Mouse (Mus musculus) lung, adult 2 months (tissue): ENCODE measurements around the gene Ankrd27. TPM values are rescaled to one million over a fixed set of nuclear protein-coding genes. Genes with fewer than 3 reads are reported as not detected.

Experiments used
- DNase-seq: peaks from one replicate; pipeline ENCODE4 v3.0.0; 2022
- H3K4me1 ChIP-seq: fragments of 200-500 bp; 2 replicates; pipeline ENCODE4 v1.6.1; 2011; ENCODE audit warnings: low read length; ENCODE audit not compliant: control insufficient read depth, insufficient read depth
- H3K4me3 ChIP-seq: fragments of 200-500 bp; replicated peaks from 2 replicates; pipeline ENCODE3; 2011; ENCODE audit warnings: low read depth, mild to moderate bottlenecking, control low read depth, low read length; ENCODE audit errors: extremely low read depth
- CTCF ChIP-seq: fragments of 200-500 bp; IDR thresholded peaks from 2 replicates; pipeline ENCODE4 v1.5.1; 2011; ENCODE audit warnings: mild to moderate bottlenecking, low read length, control low read depth; ENCODE audit not compliant: insufficient read depth
- POLR2A ChIP-seq: fragments of 200-500 bp; IDR thresholded peaks from 2 replicates; pipeline ENCODE4 v1.6.1; 2011; ENCODE audit warnings: low read depth, mild to moderate bottlenecking, control low read depth, low read length, borderline replicate concordance; ENCODE audit errors: extremely low read depth
- WGBS: fragments of 180-500 bp; shearing (Covaris S2); methylation state at CpG from one replicate; pipeline ENCODE4 v1.1.7; 2018; 5-methylcytosine and 5-hydroxymethylcytosine counted together
- polyA plus RNA-seq: library from polyadenylated mRNA; depleted of rRNA; stranded (reverse); fragments of >200 nt; gene quantifications from 2 replicates; pipeline ENCODE4 v1.2.3, GENCODE M21; 2012

Ankrd27 gene
- polyA plus RNA-seq, 1 experiment: 28.7 TPM

DNA sequence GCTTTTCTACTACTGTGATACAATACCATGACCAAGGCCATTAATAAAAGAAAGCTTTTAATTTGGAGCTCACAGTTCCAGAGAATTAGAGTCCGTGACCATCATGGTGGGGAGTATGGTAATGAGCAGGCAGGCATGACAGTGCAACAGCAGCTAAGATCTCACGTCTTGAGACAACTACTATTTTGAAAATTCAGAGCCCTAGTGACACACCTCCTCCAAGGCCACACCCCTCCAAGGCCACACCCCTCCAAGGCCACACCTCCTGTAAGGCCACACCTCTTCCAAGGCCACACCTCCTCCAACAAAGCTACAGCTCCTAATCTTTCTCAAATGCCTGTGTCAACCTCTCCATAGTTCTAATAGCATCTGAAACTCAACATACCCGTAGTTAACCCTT, 63.0 kb downstream of the Ankrd27 start:
- TF ChIP-seq POLR2A (no peak), CTCF (no peak)
- DNase-seq: peak; percentile 26
- WGBS: 34% methylated on average over 3 of the region's 3 CpGs
- Histone ChIP-seq H3K4me1 (no peaks in the 10 kb centered on the region), H3K4me3 (no peak overlapping the region)

DNA sequence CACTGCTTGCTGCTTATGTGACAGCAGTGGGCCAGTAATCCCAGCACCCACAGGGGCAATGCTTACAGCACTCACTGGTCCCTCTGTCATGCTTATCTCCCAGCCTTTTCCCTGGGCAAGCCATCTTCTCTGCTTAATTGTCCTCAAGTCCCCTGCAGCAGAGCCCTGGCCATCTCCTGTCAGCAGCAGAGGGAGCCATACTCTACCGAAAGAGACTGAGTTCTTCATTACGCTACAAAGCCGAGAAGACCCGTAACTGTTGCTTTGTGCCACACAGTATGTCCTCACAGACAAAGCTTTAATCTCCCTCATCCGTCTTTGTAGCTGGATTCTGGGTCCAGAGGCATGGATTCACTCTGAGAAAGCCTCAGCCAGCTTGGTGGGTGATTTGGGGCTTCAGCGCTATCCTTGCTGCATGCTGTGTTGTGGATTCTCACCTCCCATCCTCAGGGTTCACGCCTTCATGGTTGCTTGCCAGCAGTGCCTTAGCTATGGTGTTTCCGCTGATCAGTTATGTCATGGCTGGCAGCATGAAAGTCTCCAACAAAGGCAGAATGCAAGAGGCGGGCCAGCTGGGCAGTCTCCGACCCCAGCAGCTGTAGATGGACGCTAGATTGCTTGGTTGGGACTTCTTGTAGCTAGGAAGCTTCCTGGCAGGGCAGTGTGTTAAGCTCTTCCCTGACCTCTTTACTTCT, 64.8 kb downstream of the Ankrd27 start:
- no peaks in the 10 kb centered on the region for H3K4me1 ChIP-seq
- TF ChIP-seq POLR2A (no peak), CTCF (no peak)
- WGBS: 64% methylated on average over 11 of the region's 11 CpGs
- no peak overlapping the region for H3K4me3 ChIP-seq
- DNase-seq: no peak

DNA sequence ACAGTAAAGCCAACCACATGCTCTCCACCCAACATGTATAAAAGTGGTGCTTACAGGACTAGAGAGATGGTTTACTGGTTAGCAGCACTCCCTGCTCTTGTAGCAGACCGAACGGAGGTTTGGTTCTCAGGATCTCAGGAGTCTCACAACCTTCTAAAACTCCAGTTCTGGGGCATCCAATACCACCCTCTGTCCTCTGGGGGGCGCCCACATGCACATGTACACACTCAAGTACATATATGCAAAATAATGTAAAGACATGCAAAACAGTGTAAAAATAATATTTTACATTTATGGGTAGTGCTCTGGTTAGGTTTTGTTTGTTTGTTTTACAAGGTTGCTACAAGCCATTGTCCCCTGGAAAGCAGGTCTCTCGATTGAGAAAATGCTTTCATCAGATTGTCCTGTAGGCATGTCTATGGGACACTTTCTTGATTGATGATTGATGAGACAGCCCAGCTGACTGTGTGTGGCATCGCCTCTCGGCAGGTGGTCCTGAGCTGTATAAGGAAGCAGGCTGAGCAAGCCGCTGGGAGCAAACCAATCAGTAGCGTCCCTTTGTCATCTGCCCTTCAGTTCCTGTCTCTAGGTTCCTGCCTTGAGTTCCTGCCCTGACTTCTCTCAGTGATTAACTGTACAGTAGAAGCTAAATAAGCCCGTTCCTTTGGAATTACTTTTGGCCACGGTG, 65.7 kb downstream of the Ankrd27 start:
- H3K4me3 ChIP-seq: no peak overlapping the region
- DNase-seq: no peak
- H3K4me1 ChIP-seq: no peaks in the 10 kb centered on the region
- TF ChIP-seq POLR2A (no peak), CTCF (no peak)
- 78% methylated on average over 10 of the region's 10 CpGs for WGBS

DNA sequence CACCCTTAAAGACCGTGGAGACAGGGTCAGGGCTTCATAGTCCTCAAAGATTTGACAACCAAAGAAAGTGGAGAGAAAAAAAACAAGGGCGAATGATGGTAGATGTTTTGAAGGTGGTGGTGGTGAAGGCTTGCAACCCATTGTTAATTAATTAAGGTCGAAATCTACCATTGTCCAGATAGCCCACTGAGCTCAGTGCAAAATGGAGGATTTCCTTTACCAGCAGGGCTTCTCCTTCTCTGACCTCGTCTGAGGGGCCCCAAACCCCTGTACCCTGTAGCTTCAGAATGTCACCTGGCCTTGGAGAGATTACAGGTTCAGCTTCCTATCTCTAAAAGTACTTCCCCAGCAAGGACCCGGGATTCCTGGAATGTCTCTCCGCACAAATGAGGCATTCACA, 71.8 kb downstream of the Ankrd27 start:
- H3K4me1 ChIP-seq: no peaks in the 10 kb centered on the region
- TF ChIP-seq CTCF: no peak
- no peak for DNase-seq
- 56% methylated on average over 6 of the region's 6 CpGs for WGBS
- no peak overlapping the region for H3K4me3 ChIP-seq

DNA sequence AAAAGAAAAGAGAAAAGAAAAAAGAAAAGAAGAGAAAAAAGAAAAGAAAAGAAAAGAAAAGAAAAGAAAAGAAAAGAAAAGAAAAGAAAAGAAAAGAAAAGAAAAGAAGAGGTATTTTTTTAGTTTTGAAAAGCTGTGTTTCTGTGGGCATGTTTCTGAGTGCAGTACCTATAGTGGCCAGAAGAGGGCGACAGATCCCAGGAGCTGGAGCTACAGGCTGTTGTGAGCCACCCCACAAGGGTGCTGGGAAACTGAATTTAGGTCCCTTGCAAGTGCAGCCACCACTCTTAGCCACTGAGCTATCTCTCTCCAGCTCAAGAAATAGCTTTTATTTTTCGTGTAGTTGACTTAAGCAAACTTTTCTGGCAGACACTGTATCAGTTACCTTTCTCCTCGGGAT, 73.1 kb downstream of the Ankrd27 start:
- WGBS: 60% methylated on average over 3 of the region's 3 CpGs
- peak; percentile 43 for DNase-seq
- TF ChIP-seq CTCF: peak; percentile 71
- TF ChIP-seq POLR2A: no peak
- Histone ChIP-seq H3K4me1 (no peaks in the 10 kb centered on the region), H3K4me3 (no peak overlapping the region)

- no peaks in the 10 kb centered on the region for H3K4me1 ChIP-seq
- WGBS: 69% methylated on average over 16 of the region's 16 CpGs
- no peak overlapping the region for H3K4me3 ChIP-seq
- no peak for DNase-seq
- TF ChIP-seq POLR2A (no peak), CTCF (no peak)
These were observed 77.8 kb downstream of the Ankrd27 start for GRCm38 (mm10) chr7:35663790-35664376.

GRCm38 (mm10) chr7:35668066-35669041, 82.3 kb downstream of the Ankrd27 start:
- H3K4me1 ChIP-seq: no peaks in the 10 kb centered on the region
- no peak for DNase-seq
- WGBS: 61% methylated on average over 18 of the region's 18 CpGs
- no peak for TF ChIP-seq POLR2A
- TF ChIP-seq CTCF: no peak
- no peak overlapping the region for H3K4me3 ChIP-seq

- DNase-seq: no peak
- TF ChIP-seq POLR2A (no peak), CTCF (no peak)
These were observed 92.9 kb downstream of the Ankrd27 start for GRCm38 (mm10) chr7:35678976-35679375.

DNA sequence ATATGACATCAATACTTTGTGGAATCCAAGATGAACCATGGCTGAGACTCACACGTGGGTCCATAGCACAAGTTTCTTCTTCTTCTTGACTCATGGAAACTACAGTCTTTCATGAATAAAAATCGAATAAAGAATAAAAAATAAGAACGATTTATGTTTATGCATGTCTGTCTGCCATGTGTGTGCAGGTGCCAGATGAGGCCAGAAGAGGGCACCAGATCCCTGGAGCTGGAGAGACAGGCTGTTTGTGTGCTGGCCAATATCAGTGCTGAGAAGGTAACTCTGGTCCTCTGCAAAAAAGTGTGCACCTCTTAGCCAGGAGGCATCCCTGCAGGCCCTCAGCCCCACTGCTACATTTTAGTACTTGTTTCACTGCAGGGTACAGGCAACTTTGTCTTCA, 95.5 kb downstream of the Ankrd27 start:
- Histone ChIP-seq H3K4me1 (no peaks in the 10 kb centered on the region; the same call in 1 of the 2 replicates), H3K4me3 (no peak overlapping the region)
- no peak for DNase-seq
- 82% methylated on average over 3 of the region's 3 CpGs for WGBS
- TF ChIP-seq POLR2A (no peak), CTCF (0 out of 2 replicates have a peak, but pooled peaks have one; percentile 6)

More at GRCm38 (mm10) chr7:35678976-35679375, 92.9 kb downstream of the Ankrd27 start:
- 74% methylated on average over 4 of the region's 4 CpGs for WGBS
- Histone ChIP-seq H3K4me1 (no peaks in the 10 kb centered on the region), H3K4me3 (no peak overlapping the region)
